Mouse (Mus musculus) gastrocnemius, postnatal 10 days (tissue): Measurements from ENCODE around the gene Znrf1. TPM values are rescaled to one million over a fixed set of nuclear protein-coding genes. Genes with fewer than 3 reads are reported as not detected.
"Not testable (repeated sequence)": the region's sequence is repeated elsewhere in the genome, so short reads cannot be mapped to it uniquely, and the experiment has no call there.

ENCODE experiments used
- DNase-seq: peaks from one replicate; pipeline ENCODE4 v3.0.0; 2021; ENCODE audit warnings: mixed read lengths
- long read RNA-seq, 2 experiments: library from polyadenylated mRNA; stranded (forward); transcript quantifications; one replicate each; pipeline ENCODE4 v2.0.0; 2021
- total RNA-seq, 2 experiments: library from RNA; stranded (reverse); gene quantifications; 2 replicates each; pipeline ENCODE4 v1.2.3; 2021

The Znrf1 gene
- 10 to 100 TPM; 58.7 to 68.7 TPM for total RNA-seq
- long read RNA-seq, experiment 1, full-length matches to known transcripts: 109 of 119 reads
- long read RNA-seq, experiment 1, partial matches to known transcripts: 1 of 119 reads
- long read RNA-seq, experiment 1, other reads (novel, unspliced or antisense): 9 of 119 reads
- long read RNA-seq, experiment 2, full-length matches to known transcripts: 95 of 102 reads
- long read RNA-seq, experiment 2, partial matches to known transcripts: 1 of 102 reads
- long read RNA-seq, experiment 2, other reads (novel, unspliced or antisense): 6 of 102 reads

GRCm38 (mm10) chr8:111536031-111536977 is at the start of gene Znrf1:
TSS of gene Znrf1 (plus strand) at chr8:111536097.
- peak; percentile 79 for DNase-seq

GRCm38 (mm10) chr8:111490034-111490591 is 45.8 kb upstream of the Znrf1 start:
- no peak for DNase-seq

- no peak for DNase-seq
These were observed 44.7 kb upstream of the Znrf1 start for GRCm38 (mm10) chr8:111491191-111491590.

- DNase-seq: no peak
These were observed 43.4 kb upstream of the Znrf1 start for GRCm38 (mm10) chr8:111492508-111492907.

GRCm38 (mm10) chr8:111493176-111493575 is 42.7 kb upstream of the Znrf1 start:
- no peak for DNase-seq

GRCm38 (mm10) chr8:111496326-111496725 is 39.6 kb upstream of the Znrf1 start:
- no peak for DNase-seq

GRCm38 (mm10) chr8:111498249-111498648 is 37.6 kb upstream of the Znrf1 start:
- DNase-seq: not testable (repeated sequence)

GRCm38 (mm10) chr8:111501724-111502464 is 34.0 kb upstream of the Znrf1 start:
- no peak for DNase-seq

GRCm38 (mm10) chr8:111508566-111508965 is 27.3 kb upstream of the Znrf1 start:
- DNase-seq: no peak

- no peak for DNase-seq
These were observed 26.6 kb upstream of the Znrf1 start for GRCm38 (mm10) chr8:111509278-111509677.

GRCm38 (mm10) chr8:111510401-111510800 is 25.5 kb upstream of the Znrf1 start:
- no peak for DNase-seq

- DNase-seq: no peak
These were observed 23.0 kb upstream of the Znrf1 start for GRCm38 (mm10) chr8:111512941-111513340.

- no peak for DNase-seq
These were observed 22.5 kb upstream of the Znrf1 start for GRCm38 (mm10) chr8:111513446-111513845.

- no peak for DNase-seq
These were observed 19.4 kb upstream of the Znrf1 start for GRCm38 (mm10) chr8:111516451-111517035.

GRCm38 (mm10) chr8:111517466-111517865 is 18.4 kb upstream of the Znrf1 start:
- DNase-seq: no peak

- peak; percentile 92 for DNase-seq
These were observed 14.0 kb upstream of the Znrf1 start, which contains the start of gene Wdr59 for GRCm38 (mm10) chr8:111521713-111522429. TSS of gene Wdr59 (minus strand) at chr8:111522092.

- DNase-seq: no peak
These were observed 9.4 kb upstream of the Znrf1 start for GRCm38 (mm10) chr8:111526403-111527024.

GRCm38 (mm10) chr8:111527149-111527548 is 8.7 kb upstream of the Znrf1 start:
- DNase-seq: no peak

- DNase-seq: no peak
These were observed 7.8 kb upstream of the Znrf1 start for GRCm38 (mm10) chr8:111528071-111528470.

GRCm38 (mm10) chr8:111531191-111531590 is 4.7 kb upstream of the Znrf1 start:
- no peak for DNase-seq

- no peak for DNase-seq
These were observed 4.3 kb upstream of the Znrf1 start for GRCm38 (mm10) chr8:111531621-111532020.
